Mouse (Mus musculus): ENCODE results near the gene Rrm1. TPM values are rescaled to one million over a fixed set of nuclear protein-coding genes. Genes with fewer than 3 reads are reported as not detected.

Rrm1 gene
- total RNA-seq, 2 experiments from 2014 or later: 11.4 TPM

DNA sequence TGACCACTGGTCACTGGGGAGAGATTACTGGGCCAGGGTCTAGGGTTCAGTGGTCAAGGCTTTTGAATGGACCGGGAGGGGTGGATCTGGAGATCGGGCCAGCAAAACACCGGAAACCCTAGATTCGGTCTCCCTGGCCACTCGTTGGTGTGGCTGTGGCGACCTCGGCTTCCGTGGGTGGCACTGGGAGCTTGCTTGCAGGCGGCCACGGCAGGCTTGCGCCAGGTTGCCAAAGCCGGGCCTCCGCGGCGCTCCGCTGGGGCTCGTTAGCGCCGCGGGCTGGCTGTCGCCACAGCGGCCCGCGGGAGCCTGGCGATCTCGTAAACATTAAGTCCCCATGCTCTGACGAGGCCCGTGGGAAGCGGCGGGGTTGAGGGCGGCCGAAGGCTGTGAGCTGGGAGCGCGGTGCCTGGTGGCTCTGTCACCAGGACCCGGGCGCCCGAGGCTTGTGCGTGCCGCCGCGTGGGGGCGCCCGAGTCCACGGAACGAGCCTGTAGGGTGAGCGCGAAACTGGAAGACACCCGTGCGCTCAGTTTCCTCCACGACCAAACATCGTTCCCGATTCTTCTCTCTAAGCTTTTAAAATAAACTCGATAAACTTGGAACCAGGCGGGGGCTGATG, 71.4 kb downstream of the Rrm1 start:
- DNase-seq (ENCODE audit: low spot score in 2 of 2): peak; percentile 83 to 89
- intact Hi-C loops (cut with DNase I): loop anchor here (2.0 to 5.0 kb wide), 3 partner anchors 124 to 406 kb away; partner anchors contain the start of gene Trim68

- no peak for DNase-seq (ENCODE audit: low spot score in 2 of 2)
- intact Hi-C loops (cut with DNase I): loop anchor here (5.0 kb wide), 1 partner anchor 173 kb away; the partner anchor contains the start of gene Trim68
Measured at GRCm38 (mm10) chr7:102514144-102514543, 72.6 kb downstream of the Rrm1 start.

GRCm38 (mm10) chr7:102516261-102517050, 75.0 kb downstream of the Rrm1 start:
- DNase-seq (ENCODE audit: low spot score in 2 of 2): no peak
- intact Hi-C loops (cut with DNase I): no loop called here

DNA sequence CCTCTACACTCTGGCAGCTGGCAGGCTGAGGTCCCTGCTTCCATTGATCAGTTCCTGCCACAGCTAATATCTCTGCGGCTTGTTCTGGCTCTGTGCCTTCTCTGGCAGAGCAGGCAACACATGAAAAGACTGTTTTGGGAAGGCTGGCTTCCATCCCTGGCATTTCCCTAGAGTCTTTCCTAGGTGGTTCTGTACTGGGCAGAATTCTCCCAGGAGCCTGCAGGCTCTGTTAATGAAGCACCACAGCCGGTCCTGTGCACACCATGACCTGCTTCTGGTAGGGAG, 75.5 kb downstream of the Rrm1 start:
- intact Hi-C loops (cut with DNase I): no loop called here
- DNase-seq (ENCODE audit: low spot score in 2 of 2): no peak

Other genes with a start within 250 kb of the Rrm1 start
- gene Nup98, start 231.5 kb upstream of the Rrm1 start, total RNA-seq (2021): 10 to 100 TPM; 32.2 to 37.2 TPM
- gene Pgap2, start 231.5 kb upstream of the Rrm1 start, total RNA-seq (2021): 10 to 100 TPM; 26.3 to 27.6 TPM
- 10 to 100 TPM; 19.5 to 26.0 TPM for gene Rhog, start 185.6 kb upstream of the Rrm1 start, total RNA-seq (2021)
- 10 to 100 TPM; 84.7 to 88.7 TPM for gene Stim1, start 173.9 kb upstream of the Rrm1 start, total RNA-seq (2021)
- not detected for gene Olfr543, start 40.0 kb downstream of the Rrm1 start, total RNA-seq (2021)
- not detected for gene Olfr544, start 46.6 kb downstream of the Rrm1 start, total RNA-seq (2021)
- not detected for gene Olfr545, start 57.9 kb downstream of the Rrm1 start, total RNA-seq (2021)
- not detected for gene Olfr547, start 93.1 kb downstream of the Rrm1 start, total RNA-seq (2021)
- not detected for gene Olfr548-ps1, start 99.2 kb downstream of the Rrm1 start, total RNA-seq (2021)
- not detected for gene Olfr549, start 108.2 kb downstream of the Rrm1 start, total RNA-seq (2021)
- 1 to 10 TPM; 1.7 to 1.9 TPM for gene Trim21, start 123.8 kb downstream of the Rrm1 start, total RNA-seq (2021)
- gene Olfr550, start 129.7 kb downstream of the Rrm1 start, total RNA-seq (2021): under 1 TPM; 0.32 to 0.35 TPM
- not detected for gene Olfr551, start 150.2 kb downstream of the Rrm1 start, total RNA-seq (2021)
- gene Olfr552, start 156.1 kb downstream of the Rrm1 start, total RNA-seq (2021): under 1 TPM; 0.08 to 0.15 TPM
- not detected for gene Olfr553, start 176.5 kb downstream of the Rrm1 start, total RNA-seq (2021)
- not detected for gene Olfr554, start 196.7 kb downstream of the Rrm1 start, total RNA-seq (2021)
- gene Olfr555, start 217.1 kb downstream of the Rrm1 start, total RNA-seq (2021): not detected
- gene Olfr556, start 223.2 kb downstream of the Rrm1 start, total RNA-seq (2021): under 1 TPM in 1 of 2 experiments, not detected in 1; 0.13 TPM
- gene Trim68, start 245.6 kb downstream of the Rrm1 start, total RNA-seq (2021): 1 to 10 TPM; 3.5 to 4.0 TPM